Mouse (Mus musculus): ENCODE measurements around the gene Cenpa.

The Cenpa gene

GRCm38 (mm10) chr5:30666391-30667195 lies at the start of gene Cenpa:
TSS of gene Cenpa (plus strand) at chr5:30666777.
- peak; percentile 88 for DNase-seq

DNA sequence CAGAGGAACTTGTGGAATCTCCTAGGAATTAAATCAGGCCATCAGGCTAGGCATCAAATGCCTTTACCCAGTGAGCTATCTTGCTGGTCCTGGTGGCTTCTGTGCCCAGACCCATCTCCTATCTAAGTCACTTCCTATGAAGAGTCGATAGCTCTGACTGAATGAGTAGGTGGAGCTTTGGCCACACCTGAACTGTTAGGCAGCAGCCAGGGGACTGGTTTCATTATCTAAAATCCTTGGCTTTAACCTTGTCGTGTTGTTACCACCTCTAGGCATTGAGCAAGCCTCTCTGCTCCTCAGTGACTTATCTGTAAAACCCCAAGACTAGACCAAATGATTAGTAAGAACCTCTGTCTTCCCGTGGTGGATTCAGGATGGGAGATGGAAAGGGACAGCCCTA lies 49.2 kb upstream of the Cenpa start:
- no peak for DNase-seq

GRCm38 (mm10) chr5:30617851-30618250 lies 48.7 kb upstream of the Cenpa start:
- DNase-seq, result peak; percentile 30

DNA sequence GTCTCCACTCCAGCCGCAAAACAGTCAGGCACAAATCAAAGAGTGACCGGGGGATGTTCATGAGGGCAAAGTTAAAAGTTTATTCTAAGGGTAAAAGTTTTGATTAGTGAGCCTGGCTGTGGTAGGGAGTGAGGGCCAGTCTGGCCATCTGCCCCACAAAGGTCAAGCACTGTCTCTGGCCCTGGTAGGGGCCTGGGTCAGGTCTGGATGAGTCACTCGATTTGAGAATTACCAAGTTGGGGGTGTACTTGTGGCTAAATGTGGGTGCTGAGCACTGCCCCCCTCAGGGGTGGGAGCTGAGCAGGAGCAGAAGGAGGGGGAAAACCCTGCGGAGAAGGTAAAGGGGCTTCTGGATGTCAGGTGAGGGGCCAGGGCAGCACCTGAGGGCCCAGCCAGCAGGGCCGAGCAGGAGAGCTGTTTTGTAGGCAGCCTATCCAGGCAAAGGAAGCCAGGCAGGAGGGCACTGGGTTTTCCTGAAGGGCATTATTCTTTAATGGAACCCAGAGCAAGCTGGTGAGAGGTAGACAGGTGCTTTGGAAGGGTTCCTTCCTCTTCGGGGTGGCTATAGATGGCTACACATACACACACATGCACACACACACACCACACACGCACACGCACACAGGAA lies 48.1 kb upstream of the Cenpa start:
- DNase-seq, result peak; percentile 9

DNA sequence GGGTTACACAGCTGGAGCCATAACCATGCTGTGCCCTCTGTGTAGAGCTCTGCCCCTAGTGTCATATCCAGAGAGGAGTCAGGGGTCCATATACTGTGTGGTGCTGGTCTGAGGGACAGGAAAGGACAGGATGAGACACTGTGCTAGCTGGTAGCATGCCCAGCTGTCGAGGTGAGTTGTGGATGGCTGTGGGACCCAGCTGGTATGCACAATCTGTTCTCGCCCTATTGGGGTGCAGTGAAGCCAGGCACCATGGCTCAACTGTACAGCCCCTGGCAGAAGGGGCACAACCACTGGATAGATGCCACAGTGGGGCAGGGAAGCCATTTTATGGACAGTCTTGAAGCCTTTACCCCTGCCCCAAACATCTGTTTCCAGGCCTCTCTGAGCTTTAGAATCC lies 47.4 kb upstream of the Cenpa start:
- DNase-seq, result peak; percentile 16

DNA sequence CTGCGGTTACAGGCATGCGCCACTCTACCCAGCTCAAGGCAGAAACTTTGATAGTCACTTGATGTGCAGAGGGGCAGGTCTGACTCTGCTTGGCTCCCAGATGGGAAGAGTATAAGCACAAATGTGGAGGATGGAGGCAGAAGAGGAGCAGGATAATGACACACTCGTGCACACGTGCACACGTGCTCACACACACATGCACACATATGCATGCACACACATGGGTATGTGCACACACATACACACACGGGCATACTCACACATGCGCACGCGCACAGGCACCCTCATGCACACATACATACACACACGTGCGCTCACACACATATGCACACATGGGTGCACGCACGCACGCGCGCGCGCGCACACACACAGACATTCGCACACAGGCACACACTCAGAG lies 46.0 kb upstream of the Cenpa start:
- DNase-seq, result no peak

DNA sequence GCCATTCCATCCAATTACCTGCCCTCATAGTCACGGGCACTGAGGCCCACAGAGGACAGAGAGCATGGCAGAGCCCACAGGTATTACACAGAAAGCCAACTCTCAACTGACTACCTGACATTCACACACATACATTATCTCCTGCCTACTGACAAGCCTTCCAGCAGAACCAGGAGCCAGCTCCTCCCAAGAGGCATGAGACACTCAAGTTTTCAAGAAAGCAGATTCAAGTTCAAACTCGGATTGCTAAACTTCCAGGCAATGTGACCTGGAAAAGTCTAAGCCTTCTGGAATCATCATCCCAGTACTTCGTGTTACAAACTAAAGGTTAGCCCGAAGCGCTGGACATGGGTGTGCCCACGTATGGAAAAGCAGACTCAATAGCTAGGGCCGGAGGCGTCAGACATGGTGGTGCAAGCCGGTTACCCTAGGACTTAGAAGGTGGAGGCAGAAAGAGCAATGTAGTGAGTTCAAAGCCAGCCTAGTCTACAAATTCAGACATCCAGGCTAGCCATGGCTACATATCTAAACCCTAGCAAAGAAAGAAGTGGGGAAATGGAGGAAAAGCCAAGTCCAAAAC lies 45.3 kb upstream of the Cenpa start:
- DNase-seq, result no peak

- DNase-seq, result peak; percentile 26
These were observed 44.8 kb upstream of the Cenpa start for GRCm38 (mm10) chr5:30621844-30622176.

DNA sequence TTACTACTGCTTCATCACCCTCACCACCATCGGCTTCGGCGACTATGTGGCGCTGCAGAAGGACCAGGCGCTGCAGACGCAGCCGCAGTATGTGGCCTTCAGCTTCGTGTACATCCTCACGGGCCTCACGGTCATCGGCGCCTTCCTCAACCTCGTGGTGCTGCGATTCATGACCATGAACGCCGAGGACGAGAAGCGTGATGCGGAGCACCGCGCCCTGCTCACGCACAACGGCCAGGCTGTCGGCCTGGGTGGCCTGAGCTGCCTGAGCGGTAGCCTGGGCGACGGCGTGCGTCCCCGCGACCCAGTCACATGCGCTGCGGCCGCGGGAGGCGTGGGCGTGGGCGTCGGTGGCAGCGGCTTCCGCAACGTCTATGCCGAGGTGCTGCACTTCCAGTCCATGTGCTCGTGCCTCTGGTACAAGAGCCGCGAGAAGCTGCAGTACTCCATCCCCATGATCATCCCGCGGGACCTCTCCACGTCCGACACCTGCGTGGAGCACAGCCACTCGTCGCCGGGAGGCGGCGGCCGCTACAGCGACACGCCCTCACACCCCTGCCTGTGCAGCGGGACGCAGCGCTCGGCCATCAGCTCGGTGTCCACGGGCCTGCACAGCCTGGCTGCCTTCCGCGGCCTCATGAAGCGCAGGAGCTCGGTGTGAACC lies 44.3 kb upstream of the Cenpa start:
- no peak for DNase-seq

DNA sequence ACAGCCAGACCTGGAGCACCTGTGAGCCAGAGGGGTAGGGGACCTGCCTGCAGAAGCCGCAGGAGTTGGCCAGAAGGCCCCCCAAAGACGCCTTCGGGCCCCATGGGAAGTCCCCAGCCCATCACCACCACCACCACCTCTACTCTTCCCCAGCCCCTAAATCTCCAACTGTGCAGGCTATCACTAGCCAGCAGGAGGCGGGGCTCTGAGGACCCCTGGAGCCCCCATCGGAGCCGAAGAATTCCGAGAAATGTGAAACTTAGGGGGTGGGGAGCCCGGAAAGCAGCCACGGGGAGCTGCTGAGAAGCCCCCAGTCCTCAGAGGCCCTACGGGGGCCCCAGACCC lies 43.8 kb upstream of the Cenpa start:
- DNase-seq, result no peak

DNA sequence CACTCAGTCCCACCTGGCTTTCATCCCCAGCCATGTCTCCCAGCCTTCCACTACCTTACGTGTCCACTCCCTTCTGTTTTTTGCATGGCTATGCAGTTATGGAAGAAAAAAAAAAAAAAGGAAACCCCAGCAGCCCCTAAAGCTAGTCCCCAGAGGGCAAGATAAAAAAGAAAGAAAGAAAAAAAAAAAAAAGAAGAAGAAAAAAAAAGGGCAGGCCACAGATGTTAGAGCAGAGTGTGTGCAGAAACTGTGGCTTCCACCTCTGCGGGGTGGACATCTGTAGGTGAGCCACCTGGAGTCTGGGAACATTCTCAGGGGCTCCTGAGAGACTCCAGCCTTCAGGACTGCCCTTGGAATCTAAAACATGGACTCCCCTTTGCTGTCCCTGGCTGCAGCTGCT lies 43.2 kb upstream of the Cenpa start:
- DNase-seq, result no peak

DNA sequence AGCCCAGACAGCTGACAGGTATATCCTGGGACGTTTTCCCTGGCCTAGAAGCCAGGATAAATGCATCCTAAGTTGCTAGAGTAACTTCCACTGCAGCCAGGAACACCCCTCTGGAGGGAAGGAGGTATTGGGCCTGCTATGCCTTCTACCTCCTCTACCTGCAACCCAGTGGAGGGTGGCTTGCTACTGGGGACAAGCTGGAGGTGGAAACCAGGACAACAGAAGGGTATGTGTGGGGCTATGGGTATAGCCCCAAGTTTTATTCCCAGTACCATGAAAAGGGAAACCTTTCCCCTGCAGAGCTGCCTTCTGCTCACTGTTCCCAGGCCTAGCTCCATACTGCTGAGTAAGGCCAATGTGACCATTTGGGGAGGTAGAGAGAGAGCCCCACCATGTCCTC lies 42.3 kb upstream of the Cenpa start:
- no peak for DNase-seq

GRCm38 (mm10) chr5:30624908-30625307 lies 41.7 kb upstream of the Cenpa start:
- no peak for DNase-seq

DNA sequence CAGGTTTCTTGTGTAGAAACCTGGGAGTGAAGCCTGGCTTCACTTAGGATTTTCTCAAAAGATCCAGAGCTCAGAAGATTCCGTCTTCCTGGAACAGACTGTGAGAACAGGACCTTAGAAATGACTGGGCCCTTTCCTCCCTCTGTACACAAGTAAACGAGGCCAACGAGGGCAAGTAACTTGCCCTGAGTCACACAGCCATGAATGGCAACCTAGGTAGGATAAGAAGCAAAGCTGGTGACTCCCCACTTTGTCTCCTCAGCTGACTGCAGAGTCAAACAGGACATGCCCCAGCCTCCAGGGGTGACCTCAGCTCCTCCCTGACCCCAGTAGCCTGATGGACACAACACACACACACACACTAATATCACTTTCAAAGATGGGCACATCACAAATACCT lies 41.2 kb upstream of the Cenpa start:
- DNase-seq, result no peak

DNA sequence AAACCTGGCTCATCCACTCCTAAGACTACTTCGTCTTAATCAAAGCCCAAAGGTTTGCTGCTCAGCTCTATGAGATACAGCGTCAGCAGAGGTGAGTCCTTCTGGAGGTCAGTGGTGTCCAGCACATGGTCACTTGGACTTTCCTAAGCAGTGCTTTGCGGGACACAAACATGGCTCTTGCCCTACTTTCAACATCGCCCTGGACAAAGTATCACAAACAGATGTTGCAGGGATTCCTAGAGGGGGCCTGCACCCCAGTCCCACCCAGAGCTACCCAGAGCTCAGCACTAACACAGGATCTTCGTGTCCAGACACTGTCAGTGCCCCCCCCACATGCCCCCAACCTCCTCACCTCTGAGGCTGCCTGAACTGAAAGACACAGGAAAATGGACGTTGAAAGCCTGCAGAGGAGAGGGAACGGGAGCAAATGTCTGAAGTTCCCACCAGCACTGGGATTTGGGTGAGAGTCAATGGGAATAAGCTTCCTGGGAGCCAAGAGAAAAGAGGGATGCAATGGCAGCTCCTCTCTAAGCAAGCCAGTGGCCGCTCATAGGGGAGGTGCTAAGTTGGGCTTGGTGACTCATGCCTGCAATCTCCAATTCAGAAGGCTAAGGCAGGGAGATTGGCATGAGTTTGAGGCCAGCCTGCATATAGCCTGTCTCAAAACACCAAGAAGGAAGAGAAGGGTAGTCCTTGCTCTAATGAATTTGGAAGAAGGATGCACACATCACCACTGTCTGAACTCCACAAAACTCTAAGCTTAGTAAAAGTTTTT lies 40.1 kb upstream of the Cenpa start:
- DNase-seq, result no peak

DNA sequence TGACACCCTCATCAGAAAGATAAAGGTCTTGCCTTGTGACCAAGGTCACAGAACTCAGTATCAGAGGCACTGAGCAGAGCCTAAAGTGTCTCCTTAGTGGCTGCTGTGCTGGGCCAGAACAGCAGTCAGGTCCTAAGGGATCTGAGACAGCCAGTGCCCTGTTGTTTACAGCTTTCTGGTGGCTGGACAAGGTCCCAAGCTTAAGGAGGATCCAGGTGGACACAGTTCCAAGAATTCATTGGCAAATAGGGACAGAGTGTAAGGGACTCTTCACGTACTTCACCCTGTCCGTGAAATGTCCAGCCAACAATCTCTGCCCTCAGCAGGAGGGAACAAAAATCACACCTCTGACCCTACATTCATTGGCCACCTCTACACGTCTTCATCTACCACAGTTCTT lies 38.1 kb upstream of the Cenpa start:
- DNase-seq, result no peak

- DNase-seq, result no peak
These were observed 36.2 kb upstream of the Cenpa start for GRCm38 (mm10) chr5:30630401-30630800.

DNA sequence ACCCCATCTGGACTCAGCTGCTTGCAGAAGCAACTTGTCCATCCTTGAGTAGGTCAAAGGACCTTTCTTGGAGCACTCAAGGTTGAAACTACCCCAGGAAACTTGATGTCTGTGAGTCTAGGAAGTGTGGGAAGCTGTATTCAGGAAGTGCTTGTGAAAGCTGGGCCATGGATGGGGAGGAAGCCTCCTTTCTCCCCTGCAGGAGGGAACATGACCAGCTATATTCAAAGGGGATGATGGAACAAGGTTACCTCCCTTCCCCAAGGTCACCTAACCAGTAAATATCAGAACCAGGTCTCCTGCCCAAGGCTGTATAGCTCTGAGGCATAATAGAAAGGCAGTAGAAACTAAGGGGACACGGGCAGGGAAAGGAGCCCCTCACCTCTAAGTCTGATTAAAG lies 34.4 kb upstream of the Cenpa start:
- no peak for DNase-seq

GRCm38 (mm10) chr5:30636994-30637393 lies 29.6 kb upstream of the Cenpa start:
- no peak for DNase-seq

DNA sequence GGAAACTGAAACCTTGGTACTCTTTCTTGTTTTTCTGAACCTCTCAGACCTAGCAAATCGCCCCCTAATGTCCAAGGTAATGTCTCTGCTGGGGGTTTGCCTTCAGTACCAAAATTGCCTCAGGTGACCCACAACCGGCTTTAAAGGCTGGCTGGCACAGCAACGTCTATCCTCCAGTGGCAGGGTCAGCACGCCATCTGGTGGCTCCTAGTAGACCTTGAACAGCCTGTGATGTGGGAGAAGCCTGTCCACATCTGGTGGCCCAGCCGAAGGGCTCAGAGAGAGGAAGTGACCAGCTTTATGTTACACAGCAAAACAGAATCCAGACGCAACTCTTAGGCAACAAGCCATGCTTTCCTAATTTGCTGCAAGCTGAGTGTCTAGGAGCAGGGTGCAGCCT lies 28.5 kb upstream of the Cenpa start:
- DNase-seq, result peak; percentile 82

GRCm38 (mm10) chr5:30643477-30644179 lies 22.9 kb upstream of the Cenpa start:
- DNase-seq, result no peak

- no peak for DNase-seq
These were observed 20.5 kb upstream of the Cenpa start for GRCm38 (mm10) chr5:30646036-30646435.

- DNase-seq, result no peak
These were observed 19.2 kb upstream of the Cenpa start for GRCm38 (mm10) chr5:30647396-30647795.
